Mouse (Mus musculus) urinary bladder, postnatal 25 days (tissue): ENCODE data around the gene Cdca7l.
"Not testable (repeated sequence)": the region's sequence is repeated elsewhere in the genome, so short reads cannot be mapped to it uniquely, and the experiment has no call there.

Experiments used
- DNase-seq: peaks from one replicate; pipeline ENCODE4 v3.0.0; 2022; ENCODE audit warnings: low spot score

The Cdca7l gene

DNA sequence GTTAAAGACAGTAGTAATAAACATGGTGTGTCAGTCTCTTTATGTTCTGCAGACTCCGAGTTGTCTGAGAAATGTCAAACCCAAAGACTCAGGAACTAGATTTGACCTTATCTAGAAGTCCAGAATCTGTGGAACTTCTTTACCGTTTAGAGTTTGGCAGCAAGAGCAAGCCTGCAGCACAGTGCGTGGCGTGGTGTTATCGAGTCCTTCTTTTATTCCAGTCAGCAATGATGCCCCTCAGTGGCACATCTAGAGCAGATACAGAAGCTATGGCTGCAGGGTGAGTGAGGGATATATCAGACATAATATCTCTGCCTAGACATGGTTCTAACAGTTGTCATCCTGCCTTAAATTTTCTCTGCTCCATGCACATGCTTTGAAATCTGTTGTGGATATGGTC lies 58.6 kb downstream of the Cdca7l start:
- no peak for DNase-seq

DNA sequence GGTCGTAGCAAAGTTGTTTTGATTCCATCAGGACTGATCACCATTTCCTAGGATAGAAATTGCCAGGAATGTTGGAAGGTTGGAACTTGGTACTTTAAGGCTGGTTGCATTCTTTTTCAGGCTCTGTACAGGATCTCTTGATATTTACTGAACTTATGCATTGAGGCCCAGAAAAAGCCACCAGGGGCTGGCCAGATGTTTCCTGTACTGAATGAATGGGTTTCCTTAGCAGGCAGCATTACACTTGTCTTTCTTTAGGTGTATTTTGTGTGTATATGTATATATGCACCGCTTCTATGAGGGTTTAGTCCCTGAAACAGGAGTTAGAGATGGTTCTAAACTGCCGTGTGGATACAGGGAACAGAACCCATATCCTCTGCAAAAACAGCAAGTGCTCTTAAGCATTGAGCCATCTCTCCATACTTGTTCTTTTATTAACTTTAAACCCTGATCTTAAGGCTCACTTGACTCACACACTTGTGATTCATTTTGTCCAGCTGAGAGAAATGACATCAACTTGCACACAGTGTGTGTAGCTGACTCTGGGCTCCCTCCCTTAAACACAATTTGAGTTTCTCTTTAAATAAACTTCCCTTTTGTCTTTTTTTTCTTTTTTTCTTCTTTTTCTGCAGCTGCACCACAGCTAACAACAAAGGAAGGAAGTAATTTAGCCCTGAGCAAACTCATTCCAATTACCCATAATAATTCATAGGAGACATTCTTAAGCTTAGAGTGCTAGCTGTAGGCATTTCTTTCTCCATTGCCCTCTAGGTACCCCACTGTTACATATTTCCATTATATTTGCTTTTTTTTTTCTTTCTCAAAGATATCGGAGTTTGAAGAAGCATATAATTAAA lies 63.8 kb downstream of the Cdca7l start:
- no peak for DNase-seq

DNA sequence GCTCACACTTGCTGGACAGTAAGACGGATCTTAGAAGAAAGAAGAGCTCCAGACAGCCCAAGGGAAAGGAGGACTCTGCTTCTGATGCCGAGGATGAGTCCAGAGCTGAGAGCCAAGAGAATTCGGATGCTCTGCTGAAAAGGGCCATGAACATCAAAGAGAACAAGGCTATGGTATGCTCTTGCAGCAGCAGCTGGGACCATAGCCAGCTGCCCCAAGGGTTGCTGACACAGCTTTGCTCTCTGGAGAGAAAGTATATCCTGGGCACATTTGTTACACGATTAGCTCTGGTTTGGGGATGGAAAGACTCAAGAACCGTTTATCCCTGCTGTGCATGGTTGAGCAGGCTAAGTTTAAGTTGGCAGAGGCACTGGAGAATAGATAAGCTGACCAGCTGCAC lies 68.2 kb downstream of the Cdca7l start:
- DNase-seq = no peak

DNA sequence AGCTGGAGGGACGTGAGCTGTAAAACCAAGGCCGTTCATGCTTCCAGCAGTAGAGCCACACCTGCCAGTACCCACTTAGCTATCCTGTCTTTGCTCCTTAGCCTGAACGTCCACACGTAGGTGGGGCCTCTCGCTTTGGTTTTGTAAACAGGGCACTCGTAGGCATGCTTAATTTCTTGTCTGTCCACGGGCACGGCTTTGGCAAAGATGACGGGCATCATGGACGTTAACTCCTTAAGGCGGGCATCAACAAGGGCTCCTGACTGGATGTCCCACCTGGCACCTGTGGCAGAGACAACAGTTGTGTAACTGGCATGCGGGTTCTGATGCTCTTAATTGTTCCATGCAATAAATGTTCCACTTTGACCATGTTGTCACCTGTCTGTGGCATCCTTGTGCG lies 74.3 kb downstream of the Cdca7l start:
- DNase-seq = no peak

DNA sequence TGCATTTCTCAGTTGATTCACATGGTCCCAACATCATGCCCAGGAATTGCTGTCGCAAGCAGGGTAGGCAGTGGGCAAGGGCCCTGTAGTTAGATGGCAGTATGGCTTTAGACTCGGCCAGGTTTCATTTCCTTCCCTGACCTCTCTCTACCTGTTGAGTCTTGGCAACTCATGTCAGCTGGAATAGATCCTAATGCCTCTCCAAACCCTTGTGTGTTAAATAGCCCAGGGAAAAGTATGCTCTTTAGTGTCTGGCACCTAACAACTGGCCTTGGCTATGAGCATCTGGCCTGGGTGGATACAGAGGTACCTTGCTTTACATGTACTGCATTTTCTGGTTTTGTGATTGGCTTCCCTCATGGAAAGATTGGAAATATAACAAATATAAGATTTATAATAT lies 80.5 kb downstream of the Cdca7l start:
- DNase-seq = no peak

DNA sequence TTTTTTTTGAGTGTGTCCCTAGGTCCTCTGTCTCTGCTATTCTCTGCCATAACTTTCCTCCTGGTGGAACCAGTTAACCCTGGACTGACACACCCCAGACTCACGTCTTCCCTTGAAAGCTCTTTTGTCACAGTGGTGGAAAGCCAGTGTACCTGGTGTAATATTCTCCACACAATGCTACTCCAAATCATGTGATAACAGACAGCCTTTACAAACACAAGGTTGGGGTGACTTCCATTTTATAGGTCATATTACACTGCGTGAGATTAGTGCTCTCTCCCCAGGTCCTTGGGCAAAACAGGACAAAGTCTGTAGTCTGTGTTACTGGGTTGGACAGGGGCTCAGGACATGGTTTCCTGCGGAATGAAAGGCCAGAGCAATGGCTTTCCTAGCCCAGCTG lies 83.3 kb downstream of the Cdca7l start:
- no peak for DNase-seq

DNA sequence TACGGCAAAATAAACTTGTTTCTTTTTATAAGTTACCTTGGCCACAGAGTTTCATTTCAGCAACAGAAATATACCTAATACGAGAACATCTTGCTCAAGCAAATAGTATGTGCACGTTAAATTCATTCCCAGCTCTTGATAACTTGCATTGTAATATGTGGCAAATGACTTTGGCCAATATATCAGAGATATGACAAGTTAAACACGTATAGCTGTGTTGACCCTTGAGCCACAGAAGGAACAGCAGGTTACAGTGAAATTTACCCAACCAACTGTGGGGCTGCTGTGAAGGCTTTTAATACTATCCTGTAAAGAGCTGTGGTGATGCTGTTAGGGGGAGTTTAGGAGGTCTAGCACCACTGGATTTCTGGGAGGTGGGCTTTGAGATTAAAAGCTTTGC lies 96.7 kb downstream of the Cdca7l start:
- DNase-seq = not testable (repeated sequence)

DNA sequence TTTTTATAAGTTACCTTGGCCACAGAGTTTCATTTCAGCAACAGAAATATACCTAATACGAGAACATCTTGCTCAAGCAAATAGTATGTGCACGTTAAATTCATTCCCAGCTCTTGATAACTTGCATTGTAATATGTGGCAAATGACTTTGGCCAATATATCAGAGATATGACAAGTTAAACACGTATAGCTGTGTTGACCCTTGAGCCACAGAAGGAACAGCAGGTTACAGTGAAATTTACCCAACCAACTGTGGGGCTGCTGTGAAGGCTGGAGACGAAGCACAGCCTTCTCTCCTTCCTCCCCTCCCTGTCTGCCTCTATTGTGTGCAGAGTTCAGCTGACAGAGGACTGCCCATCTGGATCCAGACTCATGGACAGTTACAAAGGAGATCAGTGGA lies 97.3 kb downstream of the Cdca7l start:
- not testable (repeated sequence) for DNase-seq

DNA sequence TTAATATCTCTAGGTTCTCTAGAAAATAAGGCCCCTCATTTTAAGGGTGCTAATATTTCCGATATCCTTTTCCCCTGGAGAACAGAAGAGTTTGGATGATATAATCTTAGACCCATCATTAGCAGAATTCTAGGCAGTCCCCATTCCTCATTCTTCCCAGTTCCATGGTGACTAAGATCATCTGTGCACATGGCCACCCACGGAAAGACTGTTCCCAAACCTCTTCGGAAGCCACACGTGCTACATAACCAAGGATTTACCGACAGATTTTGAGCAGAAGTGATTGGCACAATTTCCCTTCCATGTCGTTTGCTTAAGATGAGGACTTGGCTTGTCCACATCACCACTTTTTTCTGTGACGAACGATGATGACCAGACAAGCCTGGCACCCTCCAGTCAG lies 99.6 kb downstream of the Cdca7l start:
- DNase-seq = no peak

DNA sequence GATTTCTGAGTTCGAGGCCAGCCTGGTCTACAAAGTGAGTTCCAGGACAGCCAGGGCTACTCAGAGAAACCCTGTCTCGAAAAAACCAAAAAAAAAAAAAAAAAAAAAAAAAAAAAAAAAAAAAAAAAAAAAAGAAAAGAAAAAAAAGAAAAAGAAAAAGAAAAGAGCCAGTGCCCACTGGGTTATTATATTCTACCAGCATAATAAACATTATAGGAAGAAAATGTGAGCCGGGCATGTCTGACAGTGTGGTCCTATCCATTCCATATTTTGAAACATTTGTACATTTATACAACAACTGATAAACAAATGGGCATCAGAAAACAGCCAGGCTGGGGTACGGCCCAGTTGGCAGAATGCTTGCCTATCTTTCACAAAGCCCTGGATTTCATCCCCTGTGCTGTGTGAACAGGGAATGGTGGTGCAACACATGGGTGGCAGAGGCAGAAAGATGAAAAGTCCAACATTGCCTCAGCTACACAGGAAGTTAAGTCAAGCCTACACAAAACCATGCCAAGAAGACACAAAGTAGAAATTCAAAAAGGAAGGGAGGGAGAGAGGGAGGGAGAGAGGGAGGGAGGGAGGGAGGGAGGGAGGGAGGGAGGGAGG lies 101.2 kb downstream of the Cdca7l start:
- not testable (repeated sequence) for DNase-seq

DNA sequence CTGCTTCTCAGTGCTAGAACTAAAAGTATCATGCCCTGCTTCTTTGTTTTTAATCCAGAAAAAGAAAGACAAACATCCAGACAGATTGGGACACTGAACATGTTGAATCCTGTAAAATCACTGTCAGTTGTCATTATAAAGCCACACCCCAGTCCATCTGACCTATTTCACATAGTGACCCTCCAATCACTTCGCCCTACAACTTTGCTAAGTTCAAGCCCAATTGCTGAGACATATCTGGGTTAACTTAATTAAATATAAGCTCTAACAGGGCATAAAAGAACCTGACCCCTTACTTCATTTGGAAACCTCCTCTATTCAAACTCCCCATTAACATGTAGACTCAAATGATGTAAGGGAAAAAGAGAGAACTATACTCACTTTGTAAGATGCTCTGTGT lies 107.3 kb downstream of the Cdca7l start:
- DNase-seq = no peak

DNA sequence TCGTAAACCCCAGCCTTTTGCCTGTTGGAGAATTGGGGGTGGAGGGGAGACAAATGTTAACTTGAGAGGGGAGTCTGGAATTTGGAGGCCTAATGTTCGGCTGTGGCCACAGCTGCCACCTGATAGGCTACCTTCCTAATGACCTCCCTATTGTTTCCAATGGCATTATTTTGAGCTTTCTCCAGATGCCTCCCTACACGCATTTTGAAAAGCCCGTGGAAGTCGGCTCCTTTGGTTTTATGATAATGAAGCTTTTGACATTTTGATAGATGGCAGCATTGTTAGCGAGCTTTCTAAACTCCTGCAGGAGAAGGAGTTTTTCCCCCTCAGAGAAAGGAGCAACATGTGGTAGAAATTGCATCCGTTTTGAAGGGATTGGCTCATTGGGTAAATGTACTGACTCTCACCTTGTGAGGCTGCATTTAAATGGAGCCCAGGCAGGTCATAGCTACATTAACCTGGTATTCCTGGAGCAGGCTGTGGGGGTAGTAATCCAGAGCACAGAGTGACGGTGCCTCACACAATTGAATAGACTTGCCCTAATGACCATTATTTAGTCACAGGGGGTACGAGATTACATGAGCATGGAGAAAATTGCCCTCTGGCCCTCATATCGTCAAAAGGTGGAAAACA lies 110.6 kb downstream of the Cdca7l start:
- DNase-seq = no peak

DNA sequence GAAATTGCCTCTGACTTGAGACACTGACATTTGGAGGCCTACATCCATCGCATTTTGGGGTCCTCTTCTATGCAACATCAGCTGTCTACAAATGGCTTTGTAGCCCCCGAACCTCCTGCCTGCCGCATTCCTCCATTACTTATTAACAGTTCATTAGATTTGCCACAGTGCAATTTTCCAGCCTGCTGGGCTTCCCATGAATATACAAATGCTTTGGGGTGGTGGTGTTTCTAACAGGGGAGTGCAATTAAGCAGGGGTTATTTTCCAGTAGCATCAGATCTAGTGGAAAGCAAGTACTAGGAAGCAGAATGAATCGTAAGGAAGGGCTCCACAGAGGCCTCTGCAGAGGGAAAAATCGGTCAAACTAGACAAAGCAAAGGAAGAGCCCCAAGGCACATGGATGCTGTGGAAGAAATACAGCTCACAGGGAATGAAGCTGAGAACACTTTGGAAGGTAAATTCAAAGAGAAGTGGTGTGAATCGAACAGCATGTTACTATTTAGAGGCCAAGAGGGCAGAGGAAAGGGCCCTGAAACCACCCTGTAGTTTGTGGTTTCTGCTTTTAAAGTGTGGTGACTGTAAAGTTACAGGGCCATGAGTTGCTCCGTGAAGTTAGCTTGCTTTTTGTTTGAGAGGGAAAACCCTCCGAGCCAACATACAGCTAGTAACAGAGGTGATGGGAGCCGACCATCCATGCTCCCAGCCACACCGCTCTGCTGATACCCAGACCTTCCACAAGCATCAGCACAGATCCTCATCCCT lies 111.9 kb downstream of the Cdca7l start:
- DNase-seq = no peak
